Mouse (Mus musculus) heart, embryonic 12.5 days (tissue): ENCODE results near the gene Add1. TPM values are rescaled to one million over a fixed set of nuclear protein-coding genes. Genes with fewer than 3 reads are reported as not detected.
"Not testable (repeated sequence)": the region's sequence is repeated elsewhere in the genome, so short reads cannot be mapped to it uniquely, and the experiment has no call there.

Experiments
- ATAC-seq: fragments of 200-750 bp; cut with Nextera tagmentation; 2 replicates; pipeline ENCODE4 v1.8.0; 2017; ENCODE audit warnings: moderate TSS enrichment, moderate library complexity; ENCODE audit not compliant: insufficient number of reproducible peaks, low FRiP score
- H3K27ac ChIP-seq: fragments of 300-500 bp; sonication (generic); 2 replicates; pipeline ENCODE4 v1.5.1; 2016; ENCODE audit warnings: mild to moderate bottlenecking, moderate library complexity; ENCODE audit not compliant: poor library complexity, severe bottlenecking
- H3K27me3 ChIP-seq: fragments of 300-500 bp; sonication (generic); replicated peaks from 2 replicates; pipeline ENCODE4 v1.6.1; 2016; ENCODE audit warnings: mild to moderate bottlenecking, moderate library complexity
- H3K36me3 ChIP-seq: fragments of 300-500 bp; sonication (generic); 2 replicates; pipeline ENCODE4 v1.6.1; 2016; ENCODE audit warnings: mild to moderate bottlenecking, moderate library complexity
- H3K4me1 ChIP-seq: fragments of 300-500 bp; sonication (generic); replicated peaks from 2 replicates; pipeline ENCODE4 v1.6.1; 2016; ENCODE audit warnings: mild to moderate bottlenecking
- H3K4me2 ChIP-seq: fragments of 300-500 bp; sonication (generic); 2 replicates; pipeline ENCODE4 v1.6.1; 2016; ENCODE audit warnings: mild to moderate bottlenecking, moderate library complexity
- H3K4me3 ChIP-seq: fragments of 300-500 bp; sonication (generic); 2 replicates; pipeline ENCODE4 v1.5.1; 2016; ENCODE audit warnings: mild to moderate bottlenecking
- H3K9ac ChIP-seq: fragments of 300-500 bp; sonication (generic); 2 replicates; pipeline ENCODE4 v1.6.1; 2016; ENCODE audit warnings: mild to moderate bottlenecking, moderate library complexity
- H3K9me3 ChIP-seq: fragments of 300-500 bp; sonication (generic); replicated peaks from 2 replicates; pipeline ENCODE4 v1.6.1; 2016; ENCODE audit warnings: mild to moderate bottlenecking, moderate library complexity
- WGBS: fragments of 180-500 bp; shearing (Covaris S2); methylation state at CpG from one replicate; pipeline ENCODE4 v1.1.7; 2016; 5-methylcytosine and 5-hydroxymethylcytosine counted together
- polyA plus RNA-seq: library from polyadenylated mRNA; unstranded; fragments of >200 nt; fragmentation: Nextera tagmentation; extraction: Ambion mirVana; gene quantifications from 2 replicates; pipeline ENCODE4 v1.2.1, GENCODE M21; 2016

Add1 gene
- polyA plus RNA-seq, 1 experiment from 2014 or later: 189 TPM

DNA sequence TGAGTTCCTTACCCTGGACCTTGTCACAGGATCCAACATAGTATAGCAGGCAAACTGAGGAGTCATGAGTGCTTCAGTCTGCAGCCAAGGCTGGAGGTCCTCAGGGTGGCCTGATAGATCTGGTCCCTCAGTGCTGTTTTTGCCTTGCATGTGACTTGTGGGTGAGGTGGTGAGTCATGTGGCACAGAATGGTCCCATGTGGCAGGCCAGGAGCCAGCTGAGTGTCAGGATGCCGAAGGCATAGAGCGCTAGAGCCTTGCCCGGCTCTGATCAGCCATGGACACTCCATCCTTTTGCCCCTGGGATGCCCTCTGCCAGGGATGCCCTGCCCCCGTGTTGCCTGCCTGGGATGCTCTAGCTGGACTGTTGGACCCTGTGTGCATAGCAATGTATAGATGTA lies 21.6 kb upstream of the Add1 start:
- Histone ChIP-seq H3K4me3 (no peak overlapping the region), H3K27ac (no peak overlapping the region), H3K27me3 (no peaks in the 10 kb centered on the region), H3K36me3 (peaks cover 45% of the 10 kb centered on the region), H3K4me1 (0 out of 2 replicates have a peak, but pooled peaks cover 11% of the 10 kb centered on the region), H3K9me3 (no peaks in the 10 kb centered on the region), H3K4me2 (no peak overlapping the region), H3K9ac (no peak overlapping the region)
- ATAC-seq: no peak
- 94% methylated on average over 4 of the region's 4 CpGs for WGBS

DNA sequence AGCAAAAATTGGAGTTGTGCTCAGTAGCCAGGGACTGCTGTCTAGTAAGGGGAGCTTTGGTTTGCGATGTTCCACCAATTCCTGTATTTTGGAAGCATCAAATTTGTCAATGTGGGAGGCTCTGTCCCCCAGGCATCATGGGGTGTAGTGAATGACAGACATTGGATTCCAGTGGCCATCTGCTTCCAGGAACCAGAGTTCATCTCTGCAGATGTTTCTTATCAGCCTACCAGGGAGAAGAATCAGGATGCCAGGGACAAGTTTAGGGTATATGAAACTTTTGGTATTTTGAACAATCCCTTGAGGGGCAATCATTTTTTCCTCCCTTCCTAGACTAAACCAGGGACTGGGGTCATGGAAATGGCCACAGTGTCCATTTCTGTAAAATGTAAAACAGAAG lies 9.6 kb upstream of the Add1 start:
- Histone ChIP-seq H3K9ac (no peak overlapping the region), H3K4me2 (no peak overlapping the region), H3K36me3 (peaks cover 43% of the 10 kb centered on the region), H3K4me3 (no peak overlapping the region), H3K9me3 (no peaks in the 10 kb centered on the region), H3K4me1 (peaks cover 16% of the 10 kb centered on the region), H3K27me3 (no peaks in the 10 kb centered on the region), H3K27ac (no peak overlapping the region)
- 88% methylated on average over 1 of the region's 1 CpGs for WGBS
- no peak for ATAC-seq

DNA sequence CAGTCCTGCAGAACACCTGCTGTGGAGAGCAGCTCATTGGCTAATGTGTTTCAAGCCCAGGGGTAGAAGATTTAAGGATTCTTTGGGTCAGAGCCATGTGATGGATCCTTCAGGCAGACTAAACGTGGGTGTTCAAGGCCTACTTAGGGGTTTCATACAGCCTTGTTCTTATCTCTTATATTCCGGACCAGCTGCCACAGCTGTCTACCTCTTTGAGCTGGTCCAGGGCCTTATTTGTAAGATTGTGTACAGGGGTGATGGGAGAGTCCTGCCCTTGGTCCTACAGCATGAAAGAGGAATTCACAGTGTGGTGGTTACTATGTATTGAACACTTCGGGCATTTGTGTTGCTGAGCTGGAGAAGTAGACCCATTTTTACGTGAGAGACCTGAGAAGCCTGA lies 9.2 kb upstream of the Add1 start:
- WGBS: 74% methylated on average over 4 of the region's 4 CpGs
- ATAC-seq: no peak
- Histone ChIP-seq H3K9me3 (no peaks in the 10 kb centered on the region), H3K4me3 (no peak overlapping the region), H3K27ac (no peak overlapping the region), H3K4me2 (no peak overlapping the region), H3K27me3 (no peaks in the 10 kb centered on the region), H3K4me1 (peaks cover 16% of the 10 kb centered on the region), H3K9ac (no peak overlapping the region), H3K36me3 (peaks cover 39% of the 10 kb centered on the region)

DNA sequence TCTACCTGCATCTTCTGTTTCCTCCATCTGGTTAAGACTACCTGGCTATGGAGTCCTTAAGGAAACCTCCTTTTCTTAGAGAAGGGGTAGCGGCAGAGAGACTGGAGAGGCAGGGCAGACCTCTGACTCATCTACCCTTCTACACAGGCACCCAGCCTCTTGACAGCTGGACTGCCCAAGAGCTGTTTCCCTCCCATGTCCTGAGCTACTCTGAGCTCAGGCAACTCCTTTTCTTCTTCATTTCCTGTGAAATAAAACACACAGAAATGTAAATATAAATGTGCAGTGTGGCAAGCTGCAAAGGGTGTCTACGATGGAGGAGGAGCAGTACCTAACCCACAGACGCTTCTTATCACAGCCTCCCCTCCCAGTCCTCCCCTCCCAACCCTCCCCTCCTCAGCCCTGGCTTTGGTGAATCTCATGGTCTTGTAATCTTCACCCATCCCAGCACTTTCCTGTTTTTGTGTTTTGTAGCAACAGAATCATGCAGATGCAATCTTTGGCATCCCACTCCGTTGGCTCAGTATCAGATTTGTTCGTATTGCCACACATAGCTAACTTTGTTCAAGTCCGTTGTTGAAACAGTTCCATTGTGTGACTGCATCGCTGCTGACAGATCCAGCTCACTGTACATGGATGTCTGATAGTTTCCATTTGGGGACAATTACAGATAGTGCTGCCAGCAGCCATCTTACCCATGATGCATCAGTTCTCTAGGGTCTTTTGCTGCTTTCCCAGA lies 7.8 kb upstream of the Add1 start:
- no peaks in the 10 kb centered on the region for H3K9me3 ChIP-seq
- peaks cover 16% of the 10 kb centered on the region for H3K4me1 ChIP-seq
- no peak overlapping the region for H3K9ac ChIP-seq
- peak overlapping the region; percentile 36 for H3K27ac ChIP-seq
- peak; percentile 65; the same call in 1 of the 2 replicates for ATAC-seq
- H3K4me2 ChIP-seq: peak overlapping the region; percentile 22
- H3K36me3 ChIP-seq: peaks cover 25% of the 10 kb centered on the region
- WGBS: 26% methylated on average over 7 of the region's 7 CpGs
- H3K27me3 ChIP-seq: no peaks in the 10 kb centered on the region
- no peak overlapping the region for H3K4me3 ChIP-seq

DNA sequence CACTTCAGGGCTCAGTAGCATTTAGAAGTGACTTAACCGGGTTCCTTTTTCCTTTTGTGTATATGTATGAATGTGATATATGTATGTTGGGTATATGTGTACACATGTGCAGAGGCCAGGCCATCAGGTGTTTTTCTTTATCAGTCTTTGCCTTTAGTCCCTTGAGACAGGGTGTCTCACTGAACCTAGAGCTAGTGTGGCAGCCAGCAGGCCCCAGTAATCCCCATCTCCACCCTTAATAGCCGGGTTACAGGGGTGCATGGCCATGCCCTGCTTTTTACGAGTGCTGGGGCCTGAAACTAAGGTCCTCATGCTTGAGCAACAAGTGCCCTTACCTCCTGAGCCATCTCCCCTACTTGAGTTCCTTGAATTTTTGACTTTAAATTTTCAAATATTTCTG lies 1.9 kb upstream of the Add1 start:
- Histone ChIP-seq H3K27ac (no peak overlapping the region), H3K9ac (no peak overlapping the region), H3K4me2 (no peak overlapping the region), H3K36me3 (no peaks in the 10 kb centered on the region), H3K27me3 (no peaks in the 10 kb centered on the region), H3K4me3 (no peak overlapping the region), H3K9me3 (no peaks in the 10 kb centered on the region), H3K4me1 (peaks cover 16% of the 10 kb centered on the region)
- no peak for ATAC-seq
- WGBS: 79% methylated on average over 3 of the region's 3 CpGs

DNA sequence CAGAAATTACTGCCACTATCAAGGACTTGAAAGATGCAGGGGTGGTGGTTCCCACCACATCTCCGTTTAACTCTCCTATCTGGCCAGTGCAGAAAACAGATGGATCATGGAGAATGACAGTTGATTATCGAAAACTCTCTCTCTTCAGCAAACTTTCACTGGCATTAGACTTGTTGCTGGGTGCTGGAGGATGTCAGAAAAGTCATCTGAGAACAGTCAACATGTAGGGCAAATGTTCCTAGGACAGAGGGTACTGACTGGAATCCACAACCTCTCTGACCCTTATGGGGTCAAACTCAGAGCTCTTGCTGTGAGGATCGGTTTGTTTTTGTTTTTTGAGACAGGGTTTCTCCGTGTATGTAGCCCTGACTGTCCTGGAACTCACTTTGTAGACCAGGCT lies 896 bp upstream of the Add1 start:
- not testable (repeated sequence) for H3K27me3 ChIP-seq, ATAC-seq, H3K9me3 ChIP-seq, H3K36me3 ChIP-seq
- peak overlapping the region; percentile 88 for H3K4me3 ChIP-seq
- peak overlapping the region; percentile 69 for H3K4me2 ChIP-seq
- H3K9ac ChIP-seq: peak overlapping the region; percentile 97
- peaks cover 15% of the 10 kb centered on the region for H3K4me1 ChIP-seq
- WGBS: 36% methylated on average over 4 of the region's 4 CpGs
- H3K27ac ChIP-seq: peak overlapping the region; percentile 93

DNA sequence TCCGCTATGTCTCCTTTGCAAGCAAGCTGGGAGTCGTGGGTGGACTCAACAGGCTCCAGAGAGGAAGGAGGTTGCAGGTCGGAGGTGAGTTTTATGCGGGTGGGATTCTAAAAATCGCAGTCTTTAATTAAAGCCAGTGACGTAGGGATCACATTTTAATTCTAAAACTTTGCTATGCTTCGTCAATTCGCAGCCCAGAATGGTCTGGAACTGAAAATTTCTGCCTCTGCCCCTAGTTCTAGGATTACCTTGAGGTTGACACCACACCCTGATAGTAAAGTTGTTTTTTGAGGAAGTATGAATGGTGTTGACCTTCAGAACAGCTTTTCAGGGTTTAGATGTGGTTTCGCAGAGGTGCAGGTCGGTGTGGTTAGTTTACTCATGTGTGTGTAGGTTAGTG lies 1.3 kb downstream of the Add1 start:
- WGBS: 33% methylated on average over 10 of the region's 10 CpGs
- Histone ChIP-seq H3K27ac (peak overlapping the region; percentile 96; the same call in 1 of the 2 replicates), H3K9ac (peak overlapping the region; percentile 97), H3K4me3 (peak overlapping the region; percentile 88), H3K4me2 (peak overlapping the region; percentile 76), H3K27me3 (no peaks in the 10 kb centered on the region), H3K36me3 (peaks cover 8% of the 10 kb centered on the region; the same call in 1 of the 2 replicates), H3K9me3 (no peaks in the 10 kb centered on the region), H3K4me1 (peaks cover 15% of the 10 kb centered on the region)
- ATAC-seq: no peak

DNA sequence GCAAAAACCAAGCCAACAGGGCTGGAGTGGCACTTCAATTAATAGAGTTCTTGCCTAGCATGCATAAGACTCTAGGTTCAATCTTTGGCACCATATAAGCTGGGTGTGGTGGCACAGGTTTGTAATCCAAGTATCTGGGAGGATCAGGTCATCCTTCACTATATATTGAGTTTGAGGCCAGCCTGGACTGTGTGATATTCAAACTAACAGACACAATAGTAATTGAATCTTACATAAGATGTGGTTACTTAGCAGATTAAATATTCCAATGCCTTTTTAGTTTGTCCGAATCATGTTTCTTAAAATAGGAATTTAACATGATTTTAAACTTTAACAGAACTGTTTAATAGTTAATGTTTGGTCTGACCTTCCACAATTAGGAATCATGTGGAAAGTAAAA lies 2.8 kb downstream of the Add1 start:
- 89% methylated on average over 1 of the region's 1 CpGs for WGBS
- Histone ChIP-seq H3K4me2 (no peak overlapping the region), H3K4me1 (peaks cover 15% of the 10 kb centered on the region), H3K27me3 (no peaks in the 10 kb centered on the region), H3K9ac (no peak overlapping the region), H3K36me3 (peaks cover 8% of the 10 kb centered on the region; the same call in 1 of the 2 replicates), H3K9me3 (no peaks in the 10 kb centered on the region), H3K27ac (no peak overlapping the region), H3K4me3 (no peak overlapping the region)
- no peak for ATAC-seq

DNA sequence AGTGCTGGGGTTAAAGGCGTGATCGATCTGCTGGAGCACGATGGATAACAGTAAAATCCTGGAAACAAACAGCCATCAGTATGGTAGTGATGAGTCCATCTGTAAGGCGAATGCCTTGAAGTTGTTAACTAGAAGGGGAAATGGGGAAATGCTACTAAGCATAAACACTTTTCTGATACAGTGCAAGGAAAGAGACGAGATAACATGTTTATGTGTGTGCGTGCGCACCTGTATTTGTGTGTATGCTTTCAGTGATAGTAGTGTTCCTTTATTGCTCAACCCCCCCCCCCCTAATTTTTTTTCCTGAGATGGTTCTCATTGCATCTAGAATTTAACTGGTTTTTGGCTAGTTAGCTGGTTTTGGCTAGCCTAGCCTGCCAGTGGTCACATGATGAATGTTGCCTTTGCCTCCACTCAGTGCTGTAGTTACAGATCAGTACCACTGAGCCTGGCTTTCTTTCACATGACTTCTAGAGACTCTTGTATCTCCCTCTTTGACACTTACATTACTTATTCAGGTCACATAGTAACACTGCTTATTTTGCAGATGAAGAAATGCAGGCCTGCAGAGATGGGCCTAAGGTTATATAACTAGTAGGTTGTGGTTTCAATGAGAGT lies 4.7 kb downstream of the Add1 start:
- ATAC-seq: no peak
- WGBS: 96% methylated on average over 7 of the region's 7 CpGs
- H3K27me3 ChIP-seq: no peaks in the 10 kb centered on the region
- H3K27ac ChIP-seq: no peak overlapping the region
- no peak overlapping the region for H3K9ac ChIP-seq
- H3K4me1 ChIP-seq: peaks cover 24% of the 10 kb centered on the region
- H3K4me3 ChIP-seq: no peak overlapping the region
- H3K36me3 ChIP-seq: peaks cover 8% of the 10 kb centered on the region; the same call in 1 of the 2 replicates
- H3K9me3 ChIP-seq: no peaks in the 10 kb centered on the region
- 0 out of 2 replicates have a peak overlapping the region, but pooled peaks have one; percentile 3 for H3K4me2 ChIP-seq

DNA sequence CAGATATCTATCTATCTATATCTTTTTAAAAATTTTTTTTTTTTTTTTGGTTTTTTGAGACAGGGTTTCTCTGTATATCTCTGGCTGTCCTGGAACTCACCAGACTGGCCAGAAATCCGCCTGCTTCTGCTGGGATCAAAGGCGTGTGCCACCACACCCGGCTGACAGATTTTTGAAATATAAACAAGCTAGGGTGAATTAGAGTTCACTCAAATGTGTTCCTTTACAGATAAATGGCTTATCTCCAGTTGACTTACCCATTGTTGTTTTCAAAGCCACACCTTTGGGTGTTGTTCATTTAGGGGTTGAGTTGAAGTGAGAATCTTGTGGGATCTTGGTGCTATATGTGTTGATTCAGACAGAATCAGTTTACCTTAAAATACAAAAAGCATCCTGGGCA lies 5.9 kb downstream of the Add1 start:
- Histone ChIP-seq H3K4me2 (no peak overlapping the region), H3K9ac (no peak overlapping the region), H3K9me3 (no peaks in the 10 kb centered on the region), H3K36me3 (peaks cover 8% of the 10 kb centered on the region; the same call in 1 of the 2 replicates), H3K27me3 (no peaks in the 10 kb centered on the region), H3K4me3 (no peak overlapping the region), H3K27ac (no peak overlapping the region), H3K4me1 (peaks cover 36% of the 10 kb centered on the region)
- WGBS: 75% methylated on average over 3 of the region's 3 CpGs
- ATAC-seq: no peak

DNA sequence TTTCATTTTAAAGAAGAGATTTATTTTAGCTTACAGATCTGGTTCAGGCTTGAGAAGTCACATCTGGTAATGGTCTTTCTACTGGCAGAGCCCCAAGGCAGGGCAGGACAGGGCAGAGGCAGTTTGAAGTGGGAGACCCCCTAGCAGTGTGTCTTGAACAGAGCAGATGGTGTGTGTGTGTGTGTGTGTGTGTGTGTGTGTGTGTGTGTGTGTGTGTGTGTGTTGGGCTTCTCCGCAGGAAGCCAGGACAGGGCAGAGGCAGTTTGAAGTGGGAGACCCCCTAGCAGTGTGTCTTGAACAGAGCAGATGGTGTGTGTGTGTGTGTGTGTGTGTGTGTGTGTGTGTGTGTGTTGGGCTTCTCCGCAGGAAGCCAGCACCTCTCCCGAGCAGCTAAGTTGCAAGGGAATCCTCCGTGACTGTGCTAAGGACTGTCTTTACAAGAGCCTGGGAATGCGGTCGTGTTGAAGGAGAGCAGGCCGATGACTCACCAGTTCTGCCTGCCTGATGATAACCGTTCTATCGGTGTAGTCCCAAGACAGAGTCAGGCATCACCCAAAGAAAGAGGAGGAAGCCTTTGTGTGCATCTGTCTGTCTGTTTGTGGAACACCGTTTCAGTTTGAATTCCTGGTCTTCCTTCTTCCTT lies 8.3 kb downstream of the Add1 start:
- H3K9me3 ChIP-seq, H3K27me3 ChIP-seq, H3K36me3 ChIP-seq: not testable (repeated sequence)
- peaks cover 27% of the 10 kb centered on the region for H3K4me1 ChIP-seq
- peak overlapping the region; percentile 13; the same call in 1 of the 2 replicates for H3K4me3 ChIP-seq
- H3K27ac ChIP-seq: peak overlapping the region; percentile 76
- H3K9ac ChIP-seq: peak overlapping the region; percentile 16
- ATAC-seq: peak; percentile 90
- H3K4me2 ChIP-seq: peak overlapping the region; percentile 45
- WGBS: 4% methylated on average over 10 of the region's 10 CpGs
